Mouse (Mus musculus) gastrocnemius, adult 8-10 months (tissue): ENCODE data around the gene Sh3bp4. TPM values are rescaled to one million over a fixed set of nuclear protein-coding genes. Genes with fewer than 3 reads are reported as not detected.

Experiments used
- DNase-seq, 2 experiments: peaks; one replicate each; pipeline ENCODE4 v3.0.0; 2022; ENCODE audit warnings: low spot score in 2 of 2
- total RNA-seq, 4 experiments: library from RNA; stranded (reverse); gene quantifications; 2 replicates each; pipeline ENCODE4 v1.2.4; 2022

Gene Sh3bp4
- total RNA-seq, 4 experiments from 2014 or later = 1.5 to 2.2 (median 2.1) TPM

- no peak for DNase-seq
Measured at GRCm38 (mm10) chr1:89184111-89184785, 114.0 kb downstream of the Sh3bp4 start.

GRCm38 (mm10) chr1:89184839-89185238 is 114.6 kb downstream of the Sh3bp4 start:
- no peak for DNase-seq

DNA sequence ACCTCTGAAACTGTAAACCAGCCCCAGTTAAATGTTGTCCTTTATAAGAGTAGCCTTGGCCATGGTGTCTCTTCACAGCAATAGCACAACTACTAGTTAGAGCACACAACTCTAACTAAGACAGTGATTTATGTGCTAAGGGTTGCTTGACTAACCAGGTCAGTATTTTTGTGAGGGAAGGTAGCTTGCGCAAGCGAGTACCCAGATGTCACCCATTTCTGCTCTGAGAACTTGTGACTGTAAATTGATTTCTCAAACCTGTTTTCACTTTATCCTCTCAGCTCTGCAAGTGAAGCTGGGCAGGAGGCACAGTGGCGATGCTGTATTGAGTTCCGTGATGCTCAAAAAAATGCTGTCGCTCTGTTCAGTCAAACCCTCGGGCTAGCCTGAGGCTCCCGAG is 117.2 kb downstream of the Sh3bp4 start:
- DNase-seq = no peak

DNA sequence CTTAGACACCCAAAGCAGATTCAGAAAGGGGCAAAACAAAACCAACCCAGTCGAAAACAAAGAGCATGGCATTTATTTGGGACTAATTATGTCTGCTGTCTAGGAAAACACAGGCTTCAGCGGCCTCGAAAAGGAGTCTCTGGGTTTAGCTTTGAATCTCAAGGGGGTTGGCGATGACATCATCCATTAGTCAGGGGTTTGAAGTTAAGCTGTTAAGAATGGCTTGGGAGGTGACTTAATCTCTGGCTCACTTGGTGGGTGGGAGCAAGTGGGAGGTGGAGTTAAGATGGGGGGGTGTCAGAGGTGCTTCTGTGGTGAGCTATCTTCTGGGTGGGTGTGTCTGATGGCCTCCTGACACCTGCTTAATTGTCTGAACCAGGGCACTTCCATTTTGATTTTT is 117.9 kb downstream of the Sh3bp4 start:
- no peak for DNase-seq

DNA sequence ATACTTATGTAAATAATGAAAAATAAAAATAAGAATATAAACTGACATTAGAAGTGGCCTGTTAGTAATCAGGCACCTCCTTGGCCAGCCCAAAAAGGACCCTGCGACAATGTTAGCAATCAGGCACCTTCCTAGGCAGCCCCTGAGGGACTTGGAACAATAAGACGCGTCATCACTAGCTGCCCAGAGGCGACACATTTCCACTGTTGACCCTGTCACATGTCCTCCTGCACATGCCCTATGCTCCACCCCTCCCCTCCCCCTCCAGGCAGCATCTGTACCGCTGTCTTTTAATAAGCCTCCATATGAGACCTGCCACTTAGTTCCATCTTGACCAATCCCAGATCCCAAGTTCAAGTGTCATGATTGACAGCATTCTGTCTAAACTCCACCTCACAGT is 119.0 kb downstream of the Sh3bp4 start:
- DNase-seq = no peak

DNA sequence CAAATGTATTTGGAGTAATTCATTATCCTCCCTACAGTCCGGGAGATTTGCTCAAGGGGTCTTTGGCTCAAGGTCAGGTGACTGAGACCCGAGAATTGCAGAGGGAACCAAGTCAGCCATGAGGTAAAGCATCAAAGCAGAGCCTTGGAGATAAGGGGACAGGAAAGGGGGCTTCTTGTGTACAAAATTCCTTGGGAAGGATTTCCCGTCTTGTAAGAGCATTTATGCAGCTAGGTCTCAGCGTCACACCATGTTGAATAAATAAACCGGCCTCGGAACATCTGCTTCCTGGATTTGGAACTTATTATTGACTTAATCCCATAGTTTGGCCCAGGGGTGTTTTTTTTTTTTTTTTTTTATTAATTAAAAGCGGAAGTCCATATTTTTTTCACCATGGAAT is 120.4 kb downstream of the Sh3bp4 start:
- no peak for DNase-seq

- peak; percentile 68 to 73 for DNase-seq
Measured at GRCm38 (mm10) chr1:89191127-89191740, 121.0 kb downstream of the Sh3bp4 start.

- DNase-seq = peak in 1 of 2 experiments; percentile 8
Measured at GRCm38 (mm10) chr1:89192536-89193220, 122.5 kb downstream of the Sh3bp4 start.

DNA sequence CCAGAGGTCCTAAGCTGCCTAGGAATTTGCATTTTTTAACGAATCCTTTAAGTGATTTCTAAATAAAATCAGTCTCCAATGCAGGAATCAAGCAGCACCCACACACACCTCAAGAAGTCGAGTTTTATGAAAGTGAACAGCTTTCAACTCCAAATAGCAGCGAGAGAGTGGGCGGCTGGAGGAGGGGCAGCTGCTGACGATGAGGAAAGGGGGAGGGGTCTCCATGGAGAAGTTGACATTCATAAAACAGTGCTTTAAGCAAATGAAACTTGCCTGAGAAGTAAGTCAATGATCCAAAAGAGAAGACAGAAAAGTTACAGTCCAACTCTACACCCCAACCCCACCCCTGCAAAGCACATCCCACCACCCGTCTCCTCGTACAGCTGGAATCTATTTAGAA is 123.4 kb downstream of the Sh3bp4 start:
- DNase-seq = no peak

GRCm38 (mm10) chr1:89195827-89196712 is 125.9 kb downstream of the Sh3bp4 start:
- DNase-seq = peak; percentile 40 to 54
